Mouse (Mus musculus): ENCODE measurements at regions not wholly inside any gene's neighbourhood (a gene's known extent, or its start where the extent isn't known, plus 50 kb on each side); places are given as distances from the start of the nearest gene placed in this dataset.
A peak's percentile ranks its signal among the peaks of the same experiment; 100 is the strongest.

DNA sequence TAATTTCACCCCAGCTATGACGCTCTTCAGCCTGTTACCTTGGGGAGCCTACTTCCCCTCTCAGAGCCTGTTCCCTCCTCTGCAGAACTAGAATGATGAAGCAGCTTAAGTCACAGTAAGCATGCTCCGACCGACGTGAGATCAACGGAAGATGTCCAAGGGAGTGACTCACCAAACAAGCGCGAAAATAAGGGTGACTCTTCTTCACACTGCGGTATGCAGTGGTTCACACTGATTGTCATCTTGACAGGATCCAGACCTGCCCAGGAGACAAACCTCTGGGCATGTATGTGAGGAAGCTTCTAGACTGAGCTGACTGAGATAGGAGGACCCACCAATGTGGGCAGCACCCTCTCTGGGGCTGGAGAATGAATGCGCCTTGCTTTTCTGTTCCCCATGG lies 116.3 kb upstream of the Tpm1 start:
- DNase-seq: no peak

DNA sequence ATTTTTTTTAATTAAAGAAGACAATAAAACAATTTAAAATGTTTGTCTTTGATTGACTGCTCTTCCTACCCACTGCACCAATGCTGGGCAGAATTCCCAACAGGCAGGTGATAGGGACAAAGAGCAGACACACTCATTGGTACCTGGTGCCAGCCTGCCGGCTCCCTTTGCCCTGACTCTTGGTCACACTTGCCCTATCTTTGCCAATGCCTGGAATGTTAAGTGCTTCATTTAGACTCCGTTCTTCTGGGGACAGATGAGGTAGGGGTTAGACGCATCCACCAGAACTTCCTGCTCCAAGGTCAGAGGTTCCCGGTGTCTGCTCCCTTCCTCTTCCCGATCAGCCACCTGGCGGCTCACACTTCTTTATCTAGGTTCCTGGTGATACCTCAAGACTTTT lies 114.5 kb upstream of the Tpm1 start:
- DNase-seq: no peak

DNA sequence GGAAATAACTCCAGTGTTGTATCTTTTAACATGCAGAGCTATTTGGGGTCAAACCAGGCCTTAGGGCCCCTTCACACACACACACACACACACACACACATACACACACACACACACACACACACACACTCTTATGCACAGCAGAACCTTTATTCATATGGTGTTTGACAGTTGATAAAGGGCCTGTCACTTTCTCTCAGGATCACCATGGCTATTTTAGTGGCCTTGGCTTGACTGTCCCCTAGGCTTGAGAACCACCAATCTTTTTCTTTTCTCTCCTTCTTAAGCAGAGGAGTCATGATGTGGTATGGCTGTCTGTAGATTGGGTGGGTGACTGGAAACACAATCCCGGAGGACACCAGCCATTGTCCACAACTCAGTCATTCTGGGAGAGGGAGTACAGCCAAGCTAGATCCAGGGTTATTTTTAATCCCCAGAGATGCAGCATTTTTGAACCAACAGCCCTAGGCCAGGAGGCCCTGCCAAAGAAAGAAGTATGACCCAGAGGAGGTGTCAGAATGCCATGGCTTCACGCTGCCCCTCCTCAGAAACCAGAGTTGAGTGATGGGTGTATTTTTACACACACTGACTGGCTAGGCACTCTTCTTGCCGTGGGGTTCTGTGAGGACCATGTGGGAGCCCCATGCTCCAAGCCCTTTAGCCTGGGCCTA lies 111.7 kb upstream of the Tpm1 start:
- DNase-seq: peak; percentile 64

DNA sequence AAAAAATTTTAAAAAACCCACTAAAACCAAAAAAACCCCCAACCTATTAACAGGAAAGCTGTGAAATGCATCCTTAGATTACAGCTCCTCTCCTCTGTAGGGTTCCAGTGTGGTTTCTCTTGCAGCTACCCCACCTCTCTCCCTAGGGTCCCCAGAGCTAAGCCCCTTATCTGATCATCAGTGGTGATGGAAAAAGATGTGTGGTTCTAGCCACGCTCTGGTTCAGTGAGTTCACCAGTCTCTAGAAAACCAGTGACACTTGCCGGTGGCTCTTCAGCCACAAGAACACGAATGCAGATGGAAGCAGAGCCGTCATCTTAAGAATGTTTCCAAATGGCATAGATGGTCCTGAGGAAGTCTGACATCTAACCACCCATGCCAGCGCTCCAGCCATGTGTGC lies 111.1 kb upstream of the Tpm1 start:
- no peak for DNase-seq

DNA sequence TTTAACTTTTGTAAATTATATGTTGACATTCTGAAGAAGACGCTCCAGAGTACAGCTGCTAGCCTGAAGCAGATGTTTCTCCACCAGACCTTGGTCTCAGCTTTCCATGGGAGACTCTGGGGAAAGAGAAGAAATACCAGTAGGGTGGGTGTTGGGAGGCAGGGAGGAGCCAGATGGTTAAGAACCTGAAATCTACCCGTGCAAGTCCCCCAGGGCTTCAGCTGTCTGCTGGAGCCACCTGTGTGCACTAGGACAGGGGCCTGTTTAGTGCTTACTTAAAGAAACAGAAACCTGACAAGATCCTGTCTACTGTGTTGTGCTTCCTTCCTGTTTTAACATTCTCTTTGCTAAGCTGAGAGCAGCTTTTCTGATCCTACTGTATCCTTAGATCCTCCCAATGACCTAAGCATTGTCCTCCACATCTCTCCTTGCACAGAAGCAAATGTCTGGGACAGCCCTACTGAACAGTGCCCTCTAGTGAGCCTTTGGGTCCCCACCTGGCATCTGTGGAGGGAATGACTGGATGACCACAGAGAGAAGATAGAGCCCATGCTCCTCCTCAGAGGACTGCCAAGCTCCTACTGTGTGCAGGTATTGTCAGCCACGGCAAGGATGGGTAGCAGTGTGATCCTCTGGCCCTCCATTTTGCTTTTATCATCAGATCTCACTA lies 107.5 kb upstream of the Tpm1 start:
- peak; percentile 43 for DNase-seq

DNA sequence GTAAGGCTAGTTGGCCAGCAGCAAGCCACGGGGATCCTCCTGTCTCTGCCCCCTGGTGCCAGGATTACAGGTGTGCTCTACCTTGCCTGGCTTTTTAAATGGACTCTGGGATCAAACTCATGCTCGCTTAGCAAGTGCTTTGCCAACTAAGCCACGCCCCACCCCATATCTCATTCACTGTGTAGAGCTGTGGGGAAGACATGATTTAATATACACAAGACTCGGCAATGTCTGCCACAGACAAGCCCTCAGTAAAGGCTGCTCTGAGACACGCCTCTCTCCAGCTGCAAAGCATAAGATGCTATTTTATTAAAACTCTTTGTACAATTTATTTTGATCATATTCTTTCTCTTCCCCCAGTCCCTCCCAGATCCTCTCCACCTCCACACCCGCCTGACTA lies 104.9 kb upstream of the Tpm1 start:
- no peak for DNase-seq

DNA sequence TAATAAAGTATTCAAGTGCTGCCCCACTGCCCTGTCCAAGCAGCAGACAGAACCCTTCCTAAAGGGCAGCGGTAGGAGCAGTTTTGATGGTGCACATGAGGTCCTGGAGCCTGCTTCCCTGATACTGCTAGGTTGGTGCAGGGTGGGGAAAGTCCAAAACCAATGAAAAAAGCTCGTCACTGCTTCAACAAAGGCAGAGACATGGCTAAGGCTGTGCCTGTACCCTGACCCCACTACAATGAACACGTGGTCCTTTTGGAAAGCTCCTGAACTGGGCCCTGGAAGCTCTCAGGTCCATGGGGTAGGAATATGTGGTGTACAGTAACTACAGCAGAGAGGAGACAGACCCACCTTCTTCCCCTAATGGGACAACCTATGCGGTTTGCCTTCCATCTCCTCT lies 104.1 kb upstream of the Tpm1 start:
- DNase-seq: no peak

DNA sequence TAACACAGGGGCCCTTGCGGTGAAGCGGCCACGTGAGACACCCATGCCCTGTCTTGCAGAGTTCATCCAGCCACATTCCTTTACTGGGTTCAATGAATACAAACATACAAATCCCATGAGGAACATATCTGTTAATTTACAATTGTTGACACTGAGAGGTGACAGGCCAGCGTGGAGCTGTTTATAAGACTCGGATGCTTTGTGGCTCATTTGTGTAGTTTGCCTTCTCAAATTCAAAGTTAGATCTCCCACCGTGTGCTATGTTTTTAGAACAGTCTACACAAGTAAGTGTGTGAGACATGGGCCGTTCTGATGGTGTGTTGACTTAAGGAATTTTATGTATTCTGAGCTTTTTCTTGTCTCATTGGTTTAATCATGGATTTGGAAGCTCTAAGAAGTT lies 98.5 kb upstream of the Tpm1 start:
- no peak for DNase-seq

DNA sequence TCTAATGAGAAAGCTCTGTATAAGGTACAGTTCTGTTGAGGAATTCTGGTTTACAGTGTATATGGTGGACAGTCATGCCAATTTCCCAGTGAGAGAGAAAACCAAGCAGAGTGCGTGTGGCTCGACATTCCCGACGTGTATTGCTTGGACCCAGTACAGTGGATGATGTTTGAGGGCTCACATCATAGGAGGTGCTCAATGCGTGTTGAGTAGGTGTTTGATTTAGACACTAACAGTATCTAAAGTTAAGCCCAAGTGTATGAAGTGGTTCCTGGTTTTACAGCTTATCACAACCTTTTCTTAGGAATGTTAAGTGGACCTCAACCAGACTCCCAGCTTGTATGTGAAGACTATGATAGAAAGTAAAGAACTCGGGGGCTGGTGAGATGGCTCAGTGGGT lies 96.2 kb upstream of the Tpm1 start:
- DNase-seq: no peak

DNA sequence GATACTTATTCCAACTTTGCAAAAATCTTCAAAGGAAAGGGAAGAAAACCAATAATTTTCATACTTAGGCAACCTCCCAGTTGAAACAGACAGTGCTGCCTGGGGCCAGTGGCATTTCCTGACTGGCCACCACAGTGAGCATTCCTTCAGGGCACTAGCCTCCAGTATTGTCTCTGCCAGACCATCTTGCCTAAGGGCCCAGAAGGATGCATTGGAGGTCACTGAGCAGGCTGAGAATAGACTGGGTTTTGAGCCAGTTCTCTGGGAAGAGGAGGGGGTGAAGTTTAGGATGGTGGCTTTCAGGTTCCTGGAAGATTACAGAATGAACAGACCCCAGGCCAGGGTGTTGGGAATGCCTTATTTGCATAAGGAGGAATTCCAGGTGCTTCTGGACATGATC lies 95.3 kb upstream of the Tpm1 start:
- peak; percentile 42 for DNase-seq

DNA sequence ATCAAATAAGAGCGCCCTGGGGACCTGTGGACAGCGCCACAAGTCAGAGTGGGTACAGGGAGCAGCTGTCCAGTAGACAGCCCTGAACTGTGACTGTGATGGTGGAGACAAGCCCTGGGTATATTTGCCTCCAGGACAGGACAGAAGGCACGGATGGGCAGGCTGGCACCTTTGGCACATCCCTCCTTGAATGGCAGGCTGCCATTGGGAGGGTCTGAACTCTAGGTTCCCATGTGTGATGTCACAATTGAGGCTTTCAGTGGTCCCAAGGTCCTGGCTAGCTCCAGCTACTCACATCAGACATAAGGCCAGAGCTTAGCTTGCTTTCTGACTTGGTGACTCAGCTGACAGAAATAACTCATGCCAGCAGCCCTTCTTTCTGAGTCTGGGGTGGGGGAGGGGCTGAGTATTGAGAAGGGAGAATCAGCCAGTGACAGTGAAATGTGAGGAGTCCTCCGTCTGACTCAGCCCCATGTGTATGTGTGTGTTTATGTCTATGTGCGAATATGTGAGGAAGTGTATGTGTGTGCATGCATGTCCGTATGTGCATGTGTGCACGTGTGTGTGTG lies 91.2 kb upstream of the Tpm1 start:
- peak; percentile 64 for DNase-seq

DNA sequence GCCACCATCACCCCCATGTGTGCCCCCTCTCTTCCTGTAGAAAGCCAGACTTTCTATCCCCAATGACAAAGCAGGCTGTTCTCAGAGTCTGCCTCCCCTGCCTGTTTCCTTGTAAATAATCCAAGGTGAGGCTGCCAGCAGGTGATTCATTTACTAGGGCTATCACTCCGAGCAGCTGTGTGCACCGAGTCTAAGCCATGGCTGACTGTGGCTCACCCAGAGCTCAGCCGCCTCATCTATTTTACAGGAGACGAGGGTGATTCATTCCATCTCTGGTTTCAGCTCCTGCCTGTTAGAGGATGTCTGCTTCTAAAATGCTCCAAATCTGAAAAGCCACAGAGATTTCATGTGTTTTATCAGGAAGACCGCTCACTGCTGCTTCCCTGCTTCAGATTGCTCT lies 88.5 kb upstream of the Tpm1 start:
- peak; percentile 44 for DNase-seq

DNA sequence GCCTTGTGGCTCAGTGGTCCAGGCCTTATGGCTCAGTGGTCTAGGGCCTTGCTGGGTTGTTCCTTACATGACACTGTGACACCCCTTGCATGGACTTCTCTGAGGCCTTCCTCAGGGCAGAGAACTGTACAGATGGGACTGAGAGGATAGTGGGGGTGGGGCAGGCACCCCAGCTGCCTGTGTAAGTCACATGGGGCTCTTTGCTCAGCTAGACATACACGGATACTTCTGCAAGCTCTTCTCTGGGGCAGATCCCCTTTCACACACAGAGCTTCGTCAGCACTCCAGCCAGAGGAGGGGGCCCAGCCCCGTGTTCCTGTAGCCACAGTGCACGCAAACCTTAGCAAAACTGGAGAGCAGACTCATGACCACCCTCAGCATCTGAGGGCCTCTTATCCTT lies 87.9 kb upstream of the Tpm1 start:
- DNase-seq: peak; percentile 38

DNA sequence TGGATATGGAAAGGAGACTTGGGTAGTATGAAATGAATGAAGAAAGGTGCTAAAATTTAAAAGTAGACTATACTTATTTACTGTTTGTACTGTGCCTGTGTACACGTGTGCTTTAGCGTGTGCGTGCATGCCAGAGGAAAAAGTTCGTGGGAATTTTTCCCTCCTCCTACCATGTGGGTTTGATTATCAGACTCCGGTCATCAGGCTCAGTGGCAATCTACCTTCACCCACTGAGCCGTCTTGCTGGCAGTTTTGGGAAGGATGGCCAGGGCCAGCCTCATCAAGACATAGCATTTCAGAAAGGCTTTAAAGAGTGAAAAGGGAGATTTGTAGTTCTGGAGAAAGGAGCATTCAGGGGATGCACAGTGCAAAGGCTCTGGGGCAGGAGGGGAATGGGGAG lies 87.0 kb upstream of the Tpm1 start:
- DNase-seq: no peak

DNA sequence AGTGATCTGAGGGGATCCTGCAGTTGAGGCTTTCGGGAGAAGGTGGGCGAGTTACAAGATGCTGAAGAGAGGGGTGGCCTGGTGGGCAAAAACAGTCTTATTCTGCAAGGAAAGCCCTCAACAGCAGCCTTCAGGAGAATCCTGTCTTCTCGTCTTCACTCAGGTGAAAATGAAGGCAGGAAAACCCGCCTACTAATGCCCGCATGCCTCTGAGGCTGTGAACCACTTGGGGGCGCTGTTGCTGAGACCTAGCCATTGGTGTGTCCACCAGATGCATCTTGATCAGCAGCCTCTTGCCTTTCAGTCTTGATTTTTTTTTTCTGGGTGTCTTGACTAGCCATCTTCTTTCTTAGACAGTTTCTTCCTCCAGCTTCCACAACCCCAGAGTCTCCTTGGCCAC lies 85.2 kb upstream of the Tpm1 start:
- no peak for DNase-seq

DNA sequence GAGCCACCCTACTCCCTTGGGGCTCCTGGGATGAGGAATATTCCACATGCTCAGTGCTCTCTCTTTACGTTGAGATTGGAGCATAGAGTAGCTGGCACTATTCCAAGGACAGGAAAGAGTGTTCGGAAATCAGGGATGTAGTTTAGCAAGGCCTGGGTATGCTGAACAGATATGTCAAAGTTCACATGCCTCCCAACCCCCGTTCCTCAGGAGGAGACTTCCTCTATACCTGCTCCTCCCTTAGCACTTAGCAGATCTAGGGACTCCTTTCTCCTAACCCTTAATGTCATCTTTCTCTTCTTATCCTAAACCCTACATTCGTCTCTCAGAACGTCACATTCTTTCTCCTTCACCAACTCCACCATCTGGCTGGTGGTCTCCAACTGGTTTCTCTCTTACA lies 83.2 kb upstream of the Tpm1 start:
- DNase-seq: no peak

DNA sequence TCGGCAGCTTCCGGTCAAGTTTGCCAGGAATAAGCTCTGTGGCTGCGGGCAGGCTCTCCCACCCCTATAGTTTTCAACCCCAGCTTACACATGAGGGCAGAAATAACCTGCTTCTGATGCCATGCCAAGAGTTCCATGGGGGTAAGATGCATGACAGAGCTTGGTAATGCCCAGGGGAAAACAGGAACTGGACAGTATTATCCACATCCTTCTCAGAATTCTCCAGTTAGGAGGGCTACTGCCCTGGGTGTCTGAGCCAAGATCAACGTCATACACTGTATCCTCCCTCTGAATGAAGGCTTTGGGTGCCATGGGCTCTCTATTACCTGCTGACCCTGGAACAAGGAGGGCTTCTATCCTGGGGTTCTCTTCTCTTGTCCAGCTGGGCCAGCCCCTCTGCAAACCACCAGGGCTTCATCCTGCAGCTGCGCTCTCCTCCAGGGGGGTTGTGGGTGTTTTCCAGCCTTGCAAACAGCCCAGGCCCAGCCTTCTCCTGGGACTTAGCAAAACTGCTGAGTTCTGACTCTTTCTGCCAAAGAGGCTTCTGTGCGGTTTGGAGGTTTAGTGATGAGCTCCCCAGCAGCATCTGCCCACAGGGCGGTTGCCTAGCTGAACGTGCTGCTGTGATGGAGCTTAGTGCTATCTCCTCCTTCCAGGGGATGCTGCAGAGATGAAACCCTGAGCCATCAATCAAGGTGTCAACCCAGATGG lies 81.7 kb upstream of the Tpm1 start:
- peak; percentile 34 for DNase-seq

DNA sequence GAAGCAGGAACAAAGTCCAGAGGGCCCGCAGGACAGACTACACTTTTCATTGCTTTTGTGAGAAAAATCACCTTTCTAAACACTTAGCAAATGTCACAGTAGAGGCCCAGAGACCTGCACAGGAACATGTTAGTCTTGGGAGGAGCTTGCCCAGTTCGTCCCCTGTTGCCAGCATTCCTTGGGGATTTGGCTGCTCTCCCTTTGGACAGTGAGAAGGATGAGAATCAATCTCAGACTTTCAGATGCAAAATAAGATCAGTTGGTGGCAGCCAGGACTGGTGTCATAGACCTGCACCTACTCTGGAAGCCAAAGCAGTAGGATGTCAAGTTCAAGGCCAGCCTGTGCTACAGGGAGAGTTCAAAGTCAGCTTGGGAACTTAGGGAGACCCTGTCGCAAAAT lies 80.7 kb upstream of the Tpm1 start:
- peak; percentile 61 for DNase-seq

DNA sequence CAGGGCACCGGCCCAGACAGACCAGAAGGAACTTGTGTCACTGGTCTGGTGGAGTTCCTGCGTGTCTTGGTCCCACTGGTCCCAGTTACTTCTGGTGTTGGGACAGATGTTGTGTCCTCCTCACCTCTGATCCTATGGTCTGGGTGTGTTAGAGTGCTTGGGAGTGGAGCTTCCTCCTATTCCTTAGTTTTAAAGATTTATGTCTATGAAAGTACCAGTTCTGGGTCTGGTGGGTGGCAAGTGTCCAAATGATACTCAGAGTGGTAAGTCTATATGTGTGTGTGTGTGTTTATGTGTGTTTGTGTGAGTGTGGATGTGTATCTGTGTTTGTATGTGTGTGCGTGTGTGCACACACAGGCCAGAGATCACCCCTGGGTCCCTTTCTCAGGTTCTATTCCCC lies 79.9 kb upstream of the Tpm1 start:
- DNase-seq: no peak

DNA sequence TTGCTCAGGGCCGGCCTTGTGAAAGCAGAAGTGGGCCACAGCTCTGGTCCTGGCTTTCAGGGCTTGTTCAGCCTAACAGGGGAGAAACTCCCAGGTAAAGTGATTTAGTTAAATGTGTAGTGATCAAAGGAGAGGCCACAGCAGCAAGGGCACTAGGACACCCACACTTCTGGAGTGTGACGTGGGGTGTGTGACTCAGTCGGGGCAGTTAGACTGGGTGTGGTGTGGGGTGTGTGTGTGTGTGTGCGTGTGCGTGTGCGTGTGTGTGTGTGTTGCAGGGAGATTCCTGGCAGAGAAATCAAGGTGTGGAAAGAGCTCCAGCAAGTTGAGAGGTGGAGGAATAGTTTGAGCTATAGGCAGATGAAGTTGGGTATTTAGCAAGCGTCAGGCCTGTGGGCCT lies 72.5 kb upstream of the Tpm1 start:
- DNase-seq: no peak

DNA sequence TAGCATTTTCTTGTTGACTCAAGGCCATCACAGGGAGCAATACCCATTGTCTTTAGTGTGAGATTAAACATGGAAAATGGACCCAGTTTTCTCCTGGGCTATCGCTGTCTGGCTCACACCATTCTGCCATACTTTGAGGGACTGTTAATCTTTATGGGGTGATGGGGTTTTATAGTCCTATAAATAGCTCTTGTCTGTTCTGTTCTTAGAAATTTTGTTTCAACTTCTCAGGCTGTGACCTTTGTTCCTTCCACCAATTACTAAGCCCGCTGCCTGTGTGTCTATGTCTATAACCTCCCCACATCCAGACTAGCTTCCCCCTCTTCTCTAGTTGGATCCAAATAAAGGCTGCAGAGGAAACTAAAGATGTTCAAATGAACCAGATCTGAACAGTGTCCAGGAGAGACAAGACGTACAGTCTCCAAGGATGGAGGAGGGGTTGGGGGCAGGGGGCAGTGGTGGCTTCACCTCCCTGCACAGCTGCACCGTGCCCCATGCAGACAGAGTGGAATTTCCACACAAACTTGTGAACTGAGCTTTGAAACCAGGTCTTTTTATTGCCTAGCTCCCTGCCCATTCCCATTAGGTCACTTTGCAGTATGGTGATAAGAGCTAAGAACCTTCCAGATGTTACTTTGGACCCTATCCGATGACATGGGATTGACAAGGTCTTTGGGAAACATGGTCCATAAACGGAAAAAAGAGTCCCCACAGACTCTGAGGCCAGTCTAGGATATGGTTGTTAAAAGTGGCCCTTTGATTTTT lies 69.9 kb upstream of the Tpm1 start:
- no peak for DNase-seq

DNA sequence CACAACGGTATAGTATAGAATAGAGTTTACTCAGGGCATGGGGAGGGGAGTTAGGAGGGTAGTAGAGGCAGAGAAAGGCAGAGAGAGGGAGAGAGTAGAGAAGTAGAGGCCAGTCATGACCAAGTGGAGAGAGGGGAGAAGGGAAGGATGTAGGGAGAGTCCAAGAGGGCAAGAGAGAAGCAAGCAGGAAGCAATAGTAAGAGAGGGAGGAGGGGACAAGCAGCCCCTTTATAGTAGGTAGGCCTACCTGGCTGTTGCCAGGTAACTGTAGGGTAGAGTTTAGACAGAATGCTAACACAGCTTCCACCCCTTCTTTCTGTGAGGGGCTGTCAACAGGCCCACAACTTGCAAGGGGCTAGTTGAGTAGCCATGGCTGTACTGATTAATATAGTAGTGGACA lies 69.2 kb upstream of the Tpm1 start:
- no peak for DNase-seq

DNA sequence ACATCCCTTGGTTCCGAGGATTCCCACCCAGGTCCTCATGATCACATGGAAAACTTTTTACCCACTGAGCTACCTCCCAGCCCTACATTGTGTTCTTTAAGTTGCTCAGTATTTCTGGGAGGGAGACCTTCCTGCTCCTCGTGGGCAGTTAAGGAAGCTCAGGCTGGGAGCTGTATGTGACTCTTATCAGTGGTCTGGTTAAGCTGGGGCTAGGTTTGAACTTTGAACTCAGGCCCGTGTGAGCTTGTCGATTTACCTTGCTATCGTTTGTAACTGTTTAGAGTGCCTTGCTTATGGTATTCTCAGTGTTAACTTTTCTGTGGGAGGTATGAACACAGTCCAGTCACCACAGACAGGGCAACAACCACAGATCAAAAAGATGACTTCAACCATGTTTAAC lies 68.4 kb upstream of the Tpm1 start:
- no peak for DNase-seq
